Mouse (Mus musculus) c-Kit-positive CD71-negative TER-119-negative erythroid progenitor cells, embryonic 14.5 days (primary cell): ENCODE results near the gene Ugt2a1.
"Not testable (repeated sequence)": the region's sequence is repeated elsewhere in the genome, so short reads cannot be mapped to it uniquely, and the experiment has no call there.

Experiments used
- DNase-seq: peaks from one replicate; pipeline ENCODE4 v3.0.0-alpha.2; 2013; ENCODE audit warnings: low read depth

Ugt2a1 gene

GRCm38 (mm10) chr5:87490771-87491170 is at the start of gene Ugt2a1:
Gene Ugt2a1 (minus strand): TSS chr5:87490871.
- DNase-seq: no peak

DNA sequence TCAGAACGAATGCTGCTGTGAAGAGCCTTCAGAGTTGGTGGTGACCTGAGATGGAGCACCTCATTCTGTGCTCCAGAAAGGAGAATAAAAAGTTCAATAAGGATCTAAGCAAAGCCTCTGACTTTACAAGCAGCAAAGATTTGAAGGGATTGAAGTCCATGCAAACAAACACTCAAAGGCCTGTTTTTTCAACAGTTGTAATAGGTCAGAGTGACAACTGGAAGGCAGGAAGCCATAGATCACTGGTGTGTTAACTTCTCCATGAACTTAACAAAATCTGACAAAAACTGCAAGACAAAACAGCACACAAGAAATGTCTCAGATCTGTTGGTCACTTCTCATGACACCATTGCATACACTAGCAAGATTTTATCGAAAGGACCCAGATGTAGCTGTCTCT is 47.4 kb upstream of the Ugt2a1 start, which contains the start of gene Sult1b1:
Gene Sult1b1, minus strand, starts transcription at position 85 of the 400 bp plus-strand sequence.
- no peak for DNase-seq

DNA sequence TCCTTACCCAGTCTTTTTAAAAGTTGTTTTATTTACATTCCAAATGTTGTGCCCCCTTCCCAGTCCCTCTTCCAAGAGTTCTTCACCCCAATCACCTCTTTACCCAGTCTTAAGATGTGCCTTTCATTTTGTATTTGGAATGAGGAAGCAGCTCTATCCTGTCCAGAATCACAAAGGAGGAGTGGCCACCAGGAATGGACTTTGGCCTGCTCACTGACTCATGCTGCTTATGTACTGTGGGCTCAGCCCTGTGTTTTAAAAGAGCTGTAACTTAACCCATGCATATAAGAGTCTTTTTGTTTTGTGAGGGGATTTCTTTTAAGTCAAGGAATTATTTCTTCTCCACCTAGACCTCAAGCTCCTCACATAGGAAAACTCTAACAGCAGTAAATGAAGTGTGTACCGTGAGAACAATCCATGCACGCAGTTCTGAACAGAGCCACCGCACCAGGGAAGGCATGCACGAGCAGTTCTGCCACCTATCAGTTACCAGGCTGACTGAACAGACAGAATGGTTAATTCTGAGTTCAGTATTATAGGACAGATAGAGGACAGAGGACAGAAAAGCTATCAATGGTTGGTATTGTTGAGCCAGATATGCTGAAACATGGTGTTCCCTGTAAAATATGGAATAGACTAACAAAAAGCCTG is 45.4 kb upstream of the Ugt2a1 start:
- DNase-seq: no peak

DNA sequence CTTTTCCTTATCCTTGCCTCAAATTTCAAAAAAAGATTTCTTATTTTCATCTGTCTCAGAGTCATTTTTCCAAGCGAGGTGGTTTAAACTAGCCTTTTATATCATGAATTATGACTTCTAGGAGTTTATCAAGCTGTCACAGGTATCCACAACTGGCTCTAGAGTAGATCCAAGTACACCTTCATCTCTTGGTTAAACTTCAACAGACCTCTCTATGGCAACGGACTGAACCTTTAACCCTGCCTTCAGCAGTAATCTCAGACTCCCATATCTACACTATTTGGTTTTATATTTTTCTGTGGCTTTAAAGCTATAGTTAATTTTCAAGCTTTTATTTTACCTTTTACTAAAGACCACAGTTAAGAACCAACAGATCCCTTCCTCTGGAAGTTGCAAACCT is 41.6 kb upstream of the Ugt2a1 start:
- no peak for DNase-seq

GRCm38 (mm10) chr5:87523561-87523960 is 32.9 kb upstream of the Ugt2a1 start:
- DNase-seq: not testable (repeated sequence)

DNA sequence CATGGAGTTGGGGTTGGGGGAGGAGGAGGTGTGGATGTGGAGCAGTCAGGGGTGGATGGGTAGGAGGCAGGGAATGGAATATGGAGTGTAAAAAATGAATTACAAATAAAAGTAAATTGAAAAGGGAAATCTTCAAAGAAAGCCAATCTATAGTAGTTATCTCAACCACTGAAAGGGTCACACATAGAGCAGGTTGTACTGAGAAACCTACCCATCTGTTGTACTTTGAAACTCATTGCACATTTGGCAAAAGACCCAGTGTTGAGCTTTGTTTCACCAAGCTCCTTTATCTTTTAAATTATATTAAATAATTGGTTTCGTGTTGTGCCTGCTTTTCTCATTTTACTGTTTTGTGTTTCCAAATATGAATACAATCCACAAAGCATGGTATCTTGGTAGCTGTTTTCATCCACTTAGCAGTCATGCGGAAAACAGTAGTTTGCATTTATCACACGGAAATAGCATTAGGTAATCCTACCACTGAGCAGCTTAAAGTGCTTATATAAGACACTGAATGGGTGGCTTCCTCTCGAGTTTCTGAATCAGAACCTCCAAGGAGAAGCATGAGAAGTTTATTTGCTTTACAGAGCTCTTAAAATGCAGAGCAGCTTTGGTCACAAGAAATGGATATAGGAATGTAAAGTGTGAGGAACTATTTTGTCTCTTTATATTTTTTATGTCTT is 15.2 kb upstream of the Ugt2a1 start:
- DNase-seq: no peak

DNA sequence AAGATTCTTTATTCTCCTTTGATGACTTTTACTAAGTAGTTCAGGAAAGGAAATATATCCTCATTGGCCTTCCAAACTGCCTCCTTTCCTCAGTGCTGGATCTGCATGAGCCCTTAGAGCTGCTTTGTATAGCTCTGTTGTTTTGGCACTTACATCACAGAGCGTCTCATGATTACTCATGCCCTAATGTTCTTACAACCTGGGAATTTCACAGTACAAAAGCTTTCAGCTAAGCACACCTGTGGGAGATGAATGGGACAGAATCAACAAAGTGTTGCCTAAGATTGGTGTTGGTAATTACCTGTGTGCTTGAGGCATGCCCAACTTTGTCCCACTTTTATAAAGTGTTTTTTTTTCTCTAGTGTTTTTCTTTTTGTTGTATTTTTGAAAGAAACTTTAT is 12.0 kb upstream of the Ugt2a1 start:
- DNase-seq: no peak

- DNase-seq: no peak
These were observed 8.7 kb upstream of the Ugt2a1 start for GRCm38 (mm10) chr5:87499341-87499740.

- no peak for DNase-seq
These were observed 8.3 kb upstream of the Ugt2a1 start for GRCm38 (mm10) chr5:87498936-87499335.

DNA sequence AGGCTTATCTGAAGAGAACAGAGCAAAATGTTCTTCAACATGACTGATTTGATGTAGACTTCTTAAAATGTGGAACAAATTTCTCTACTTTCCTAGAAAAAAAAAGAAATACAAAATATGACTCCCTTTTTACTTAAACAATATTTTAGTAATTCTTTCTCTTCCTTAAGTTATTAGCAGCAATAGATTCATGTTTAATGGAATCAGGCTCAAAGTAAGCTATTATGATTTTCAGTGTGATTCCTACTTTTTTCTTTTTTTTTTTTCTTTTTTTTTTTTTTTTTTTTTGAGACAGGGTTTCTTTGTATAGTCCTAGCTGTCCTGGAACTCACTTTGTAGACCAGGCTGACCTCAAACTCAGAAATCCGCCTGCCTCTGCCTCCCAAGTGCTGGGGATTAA is 4.0 kb downstream of the Ugt2a1 start, which contains the start of gene Gm43638:
Gene Gm43638, minus strand, starts transcription at position 101 of the 400 bp plus-strand sequence.
- DNase-seq: not testable (repeated sequence)

GRCm38 (mm10) chr5:87482160-87482559 is 8.5 kb downstream of the Ugt2a1 start, which contains the start of gene Ugt2a2:
Gene Ugt2a2 (minus strand): TSS chr5:87482260.
- no peak for DNase-seq

DNA sequence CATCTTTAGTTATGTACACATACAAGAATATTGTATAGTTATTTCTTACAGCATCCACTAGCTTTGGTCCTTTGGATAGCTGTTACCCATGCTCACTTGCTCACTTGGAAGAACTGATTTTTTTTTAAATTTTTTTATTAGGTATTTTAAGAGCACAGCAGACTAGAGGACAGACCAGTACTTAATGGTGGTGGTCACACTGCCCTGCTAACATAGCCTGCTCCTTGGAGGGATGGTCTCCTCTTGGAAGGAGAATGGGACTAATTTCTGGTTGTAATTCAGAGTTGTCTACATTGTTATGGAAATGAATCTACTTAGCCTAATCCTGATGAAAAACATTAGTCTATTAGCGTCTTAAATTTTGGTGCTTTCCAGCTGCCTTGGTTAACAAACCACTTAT is 31.9 kb downstream of the Ugt2a1 start:
- no peak for DNase-seq

- no peak for DNase-seq
These were observed 33.0 kb downstream of the Ugt2a1 start for GRCm38 (mm10) chr5:87457701-87458100.

DNA sequence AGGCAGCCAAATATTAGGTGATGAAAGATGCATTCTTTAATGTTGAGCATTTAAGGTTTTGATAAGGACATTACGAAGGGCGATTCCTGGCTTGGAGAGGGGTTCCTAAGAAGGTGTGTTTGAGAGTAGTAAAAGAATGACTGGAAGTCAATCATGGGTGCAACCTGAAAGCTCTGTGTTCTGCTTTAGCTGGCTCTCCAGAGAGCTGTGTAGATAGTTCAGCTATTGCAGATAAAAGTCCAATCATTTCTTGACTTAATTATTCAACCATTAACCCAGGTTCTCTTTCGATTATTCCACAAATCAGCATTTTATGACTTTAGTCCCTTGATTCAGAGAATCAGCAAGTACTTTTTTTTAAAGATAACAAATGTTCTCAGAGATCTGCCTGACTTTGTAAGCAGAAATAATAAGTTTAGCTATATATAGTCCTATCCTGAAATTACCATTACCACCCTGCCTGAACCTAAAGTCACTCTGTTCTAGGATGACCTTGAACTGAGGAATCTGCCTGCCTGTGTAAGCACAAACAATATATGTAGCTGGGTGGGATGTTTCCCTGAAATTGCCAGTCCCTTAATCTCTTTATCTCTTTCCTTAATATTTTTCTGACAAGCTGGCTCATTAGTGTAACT is 34.3 kb downstream of the Ugt2a1 start:
- no peak for DNase-seq

DNA sequence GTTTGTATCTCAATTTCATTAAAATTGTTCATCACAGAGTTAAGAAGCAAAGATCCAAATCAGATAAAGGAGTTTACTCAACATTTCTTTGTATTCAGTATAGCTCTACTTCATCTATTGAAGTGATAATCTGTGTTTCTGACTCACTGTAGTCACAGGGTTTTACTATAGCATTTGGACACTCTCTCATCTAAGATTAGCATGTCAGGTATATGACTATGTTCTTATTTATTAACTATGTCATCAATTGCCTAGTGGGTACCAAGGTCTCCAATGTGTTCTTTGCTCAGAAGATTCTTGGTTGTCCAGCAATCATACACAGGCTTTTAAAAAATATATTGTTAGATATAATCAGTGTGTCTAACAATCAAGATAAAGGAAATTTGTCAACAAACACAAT is 35.2 kb downstream of the Ugt2a1 start:
- DNase-seq: no peak

DNA sequence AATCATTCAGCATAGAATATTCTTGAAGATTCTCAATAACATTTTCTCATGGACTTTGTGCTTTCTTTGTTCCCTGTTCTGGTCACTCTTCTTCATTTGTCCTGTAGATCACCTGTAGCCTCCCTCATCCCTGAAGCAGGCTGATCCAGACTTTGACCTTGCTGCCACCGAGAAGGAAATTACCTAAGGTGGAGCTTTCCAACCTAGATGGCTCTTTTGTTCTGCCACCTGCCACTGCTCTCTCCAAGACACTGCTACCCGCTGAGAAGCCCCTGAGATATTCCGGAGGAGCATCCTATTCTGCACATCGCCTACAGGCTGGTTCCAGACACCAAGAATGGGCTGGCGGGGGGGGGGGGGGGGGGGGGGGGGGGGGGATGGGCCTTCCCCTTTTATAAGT is 38.2 kb downstream of the Ugt2a1 start:
- DNase-seq: not testable (repeated sequence)

GRCm38 (mm10) chr5:87436264-87436663 is 54.4 kb downstream of the Ugt2a1 start:
- DNase-seq: no peak

- no peak for DNase-seq
These were observed 65.0 kb downstream of the Ugt2a1 start for GRCm38 (mm10) chr5:87425676-87426075.

- DNase-seq: not testable (repeated sequence)
These were observed 66.6 kb downstream of the Ugt2a1 start, which contains the start of gene Ugt2b38 for GRCm38 (mm10) chr5:87424041-87424440. Gene Ugt2b38 (minus strand): TSS chr5:87424203.
